Mouse (Mus musculus) ovary, postnatal 10 days (tissue): ENCODE data around the gene Pgm2l1.
A peak's percentile ranks its signal among the peaks of the same experiment; 100 is the strongest.

Experiments used
- DNase-seq: peaks from one replicate; pipeline ENCODE4 v3.0.0; 2022; ENCODE audit warnings: low spot score

Gene Pgm2l1

GRCm38 (mm10) chr7:100227158-100227875 lies at the start of gene Pgm2l1:
TSS of gene Pgm2l1 (plus strand) at chr7:100227394.
- peak; percentile 92 for DNase-seq

- DNase-seq, result no peak
Observed at GRCm38 (mm10) chr7:100178016-100178890, 48.9 kb upstream of the Pgm2l1 start.

- no peak for DNase-seq
Observed at GRCm38 (mm10) chr7:100178891-100179233, 48.3 kb upstream of the Pgm2l1 start.

GRCm38 (mm10) chr7:100179394-100179793 lies 47.8 kb upstream of the Pgm2l1 start:
- DNase-seq, result no peak

GRCm38 (mm10) chr7:100179836-100180407 lies 47.3 kb upstream of the Pgm2l1 start:
- no peak for DNase-seq

- no peak for DNase-seq
Observed at GRCm38 (mm10) chr7:100181176-100181575, 46.0 kb upstream of the Pgm2l1 start.

- no peak for DNase-seq
Observed at GRCm38 (mm10) chr7:100181614-100182013, 45.6 kb upstream of the Pgm2l1 start.

GRCm38 (mm10) chr7:100182388-100182787 lies 44.8 kb upstream of the Pgm2l1 start:
- DNase-seq, result no peak

- DNase-seq, result no peak
Observed at GRCm38 (mm10) chr7:100187601-100188000, 39.6 kb upstream of the Pgm2l1 start.

GRCm38 (mm10) chr7:100190167-100190566 lies 37.0 kb upstream of the Pgm2l1 start:
- no peak for DNase-seq

GRCm38 (mm10) chr7:100190778-100191177 lies 36.4 kb upstream of the Pgm2l1 start:
- DNase-seq, result no peak

GRCm38 (mm10) chr7:100201191-100201590 lies 26.0 kb upstream of the Pgm2l1 start:
- no peak for DNase-seq

- no peak for DNase-seq
Observed at GRCm38 (mm10) chr7:100203616-100204015, 23.6 kb upstream of the Pgm2l1 start.

- no peak for DNase-seq
Observed at GRCm38 (mm10) chr7:100204871-100205270, 22.3 kb upstream of the Pgm2l1 start.

GRCm38 (mm10) chr7:100206144-100206543 lies 21.1 kb upstream of the Pgm2l1 start:
- DNase-seq, result no peak

- no peak for DNase-seq
Observed at GRCm38 (mm10) chr7:100207886-100208285, 19.3 kb upstream of the Pgm2l1 start.

- no peak for DNase-seq
Observed at GRCm38 (mm10) chr7:100214310-100214709, 12.9 kb upstream of the Pgm2l1 start.

GRCm38 (mm10) chr7:100215116-100215732 lies 12.0 kb upstream of the Pgm2l1 start:
- no peak for DNase-seq

- no peak for DNase-seq
Observed at GRCm38 (mm10) chr7:100215976-100216375, 11.2 kb upstream of the Pgm2l1 start.

GRCm38 (mm10) chr7:100216601-100217565 lies 10.3 kb upstream of the Pgm2l1 start:
- no peak for DNase-seq

GRCm38 (mm10) chr7:100227896-100228525 lies 817 bp downstream of the Pgm2l1 start:
- peak; percentile 5 for DNase-seq
